Comparison of ENCODE assay signal across 15 mouse cellular contexts in the genomic region with DNA sequence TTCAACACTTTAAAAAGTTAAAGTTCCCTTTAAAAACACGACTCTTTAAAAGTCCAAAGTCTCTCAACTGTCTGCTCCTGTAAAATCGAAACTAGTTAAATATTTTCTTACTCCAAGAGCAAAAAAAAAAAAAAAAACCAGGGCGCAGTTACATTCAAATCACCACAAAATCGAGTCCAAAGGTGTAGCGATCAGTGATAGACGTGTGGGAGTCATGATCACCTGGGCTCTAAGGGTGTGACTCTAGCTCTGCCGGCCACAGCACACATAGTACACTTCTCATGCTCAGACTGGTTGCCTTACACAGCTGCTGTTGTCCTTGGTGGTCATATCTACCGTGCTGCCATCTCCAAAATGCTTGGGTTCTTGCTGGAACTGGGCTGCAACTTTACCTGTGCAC. TPM values are rescaled to one million over a fixed set of nuclear protein-coding genes. Genes with fewer than 3 reads are reported as not detected.
DNase-seq lines count a peak whose midpoint lies in the region; ATAC-seq lines count a peak whose summit lies in the region.
"Had no signal": no experiment of that assay in that cellular context is flagged by ENCODE, and none has a peak within 500 bp of the region (broad histone marks: within the 10 kb centered on the region; RNA-seq: fewer than 3 reads in every experiment).

No protein-coding gene starts in this region.

- 0 out of 2 replicates have a peak overlapping the region, but pooled peaks have one; percentile 8 for H3K4me2 ChIP-seq in kidney, embryonic 15.5 days
- no peak overlapping the region for H3K4me2 ChIP-seq in liver, embryonic 16.5 days (ENCODE audit: low read depth, low read length)
- H3K4me2 ChIP-seq: embryonic facial prominence, embryonic 15.5 days; lung, embryonic 14.5 days; neural tube, embryonic 13.5 days had no signal

- peak overlapping the region; percentile 50 for H3K4me3 ChIP-seq in megakaryocyte, embryonic 14.5 days (replicated peaks)
- no peak overlapping the region for H3K4me3 ChIP-seq in kidney, embryonic 15.5 days (replicated peaks)
- H3K4me3 ChIP-seq in liver, embryonic 16.5 days (ENCODE audit: low read depth, low read length), result no peak overlapping the region
- H3K4me3 ChIP-seq: embryonic facial prominence, embryonic 15.5 days; neural tube, embryonic 13.5 days had no signal

- H3K27me3 ChIP-seq in megakaryocyte, embryonic 14.5 days (replicated peaks), result peaks cover 34% of the 10 kb centered on the region
- H3K27me3 ChIP-seq in kidney, embryonic 15.5 days, result peaks cover 15% of the 10 kb centered on the region
- H3K27me3 ChIP-seq in liver, embryonic 16.5 days (ENCODE audit: control insufficient read depth, insufficient read depth, low read depth, low read length), result no peaks in the 10 kb centered on the region

- no peaks in the 10 kb centered on the region for H3K4me1 ChIP-seq in megakaryocyte, embryonic 14.5 days
- H3K4me1 ChIP-seq in kidney, embryonic 15.5 days, result no peaks in the 10 kb centered on the region
- no peaks in the 10 kb centered on the region for H3K4me1 ChIP-seq in liver, embryonic 16.5 days (ENCODE audit: control insufficient read depth, low read depth, low read length)
- H3K4me1 ChIP-seq: embryonic facial prominence, embryonic 15.5 days; neural tube, embryonic 13.5 days had no signal

- no peaks in the 10 kb centered on the region for H3K9me3 ChIP-seq in megakaryocyte, embryonic 14.5 days
- no peaks in the 10 kb centered on the region for H3K9me3 ChIP-seq in kidney, embryonic 15.5 days (replicated peaks)
- no peaks in the 10 kb centered on the region for H3K9me3 ChIP-seq in liver, embryonic 16.5 days (replicated peaks; ENCODE audit: control insufficient read depth, low read length)
- H3K9me3 ChIP-seq: embryonic facial prominence, embryonic 15.5 days; neural tube, embryonic 13.5 days had no signal

- no peak overlapping the region for H3K9ac ChIP-seq in kidney, embryonic 15.5 days
- no peak overlapping the region for H3K9ac ChIP-seq in liver, embryonic 16.5 days (ENCODE audit: low read depth, low read length)
- H3K9ac ChIP-seq: embryonic facial prominence, embryonic 15.5 days; lung, embryonic 14.5 days; neural tube, embryonic 13.5 days had no signal

- ATAC-seq in megakaryocyte, adult 5-6 weeks (ENCODE audit: poor library complexity, severe bottlenecking), result no peak
- no peak for ATAC-seq in kidney, embryonic 15.5 days (replicated peaks; ENCODE audit: low FRiP score)
- peak; percentile 97 for ATAC-seq in liver, embryonic 16.5 days (ENCODE audit: low read depth)

- 69% methylated on average over 8 of the region's 8 CpGs for WGBS in kidney, embryonic 15.5 days
- WGBS in liver, embryonic 16.5 days (ENCODE audit: insufficient replicate concordance), result 38% methylated on average over 8 of the region's 8 CpGs

- no peaks in the 10 kb centered on the region for H3K36me3 ChIP-seq in megakaryocyte, embryonic 14.5 days (replicated peaks; ENCODE audit: low read length)
- H3K36me3 ChIP-seq in kidney, embryonic 15.5 days, result no peaks in the 10 kb centered on the region
- no peaks in the 10 kb centered on the region for H3K36me3 ChIP-seq in liver, embryonic 16.5 days (ENCODE audit: control insufficient read depth, insufficient read depth)
- H3K36me3 ChIP-seq: embryonic facial prominence, embryonic 15.5 days; neural tube, embryonic 13.5 days had no signal

- DNase-seq in frontal cortex, postnatal 36 days (ENCODE audit: low spot score in 2 of 2), result no peak
- DNase-seq in heart, adult 18-20 months, result no peak
- DNase-seq in embryo, embryonic 10.5 days (ENCODE audit: low spot score), result no peak
- DNase-seq: adrenal gland, adult 8-10 months; cerebellum, adult 11-12 months; left cerebral cortex, postnatal 4 days; lung, embryonic 14.5 days; thymus, postnatal 25 days had no signal

- peak overlapping the region; percentile 14; the same call in 1 of the 2 replicates for H3K27ac ChIP-seq in kidney, embryonic 15.5 days
- peak overlapping the region; percentile 76 for H3K27ac ChIP-seq in liver, embryonic 16.5 days (ENCODE audit: low read length)
- H3K27ac ChIP-seq: embryonic facial prominence, embryonic 15.5 days; neural tube, embryonic 13.5 days had no signal

RNA-seq across cellular contexts. Expression of a gene that starts 6.6 kb away (rescaled TPM):
- 1.4 and 1.5 TPM in 2 replicates for polyA plus RNA-seq in megakaryocyte, embryonic 14.5 days (2012; ENCODE audit: insufficient read depth, low replicate concordance)
- total RNA-seq in megakaryocyte, adult 5-6 weeks (2015), result 10.8 and 11.8 TPM in 2 replicates
- total RNA-seq in megakaryocyte, adult 5-6 weeks (2017), result 13.0 and 16.6 TPM in 2 replicates
- 28.1 and 28.7 TPM in 2 replicates for polyA plus RNA-seq in kidney, embryonic 15.5 days (2015; fragmentation: Nextera tagmentation; extraction: Ambion mirVana)
- polyA plus RNA-seq in liver, embryonic 16.5 days (2015; fragmentation: Nextera tagmentation; extraction: Ambion mirVana), result 7.8 and 8.0 TPM in 2 replicates
- 10 to 100 TPM; 11.9 to 12.8 TPM for total RNA-seq in heart, adult 18-20 months (2021)

RNA-seq across cellular contexts. Expression of a gene that starts 12.7 kb away (rescaled TPM):
- polyA plus RNA-seq in megakaryocyte, embryonic 14.5 days (2012; ENCODE audit: insufficient read depth, low replicate concordance), result 0.22 TPM in 1 of 2 replicates, not detected in the other
- not detected in 2 replicates for total RNA-seq in megakaryocyte, adult 5-6 weeks (2015)
- total RNA-seq in megakaryocyte, adult 5-6 weeks (2017), result 0.11 TPM in 1 of 2 replicates, not detected in the other
- 30.9 and 32.0 TPM in 2 replicates for polyA plus RNA-seq in kidney, embryonic 15.5 days (2015; fragmentation: Nextera tagmentation; extraction: Ambion mirVana)
- polyA plus RNA-seq in liver, embryonic 16.5 days (2015; fragmentation: Nextera tagmentation; extraction: Ambion mirVana), result 0.99 and 1.2 TPM in 2 replicates
- 1 to 10 TPM; 4.6 to 5.6 TPM for total RNA-seq in heart, adult 18-20 months (2021)
- total RNA-seq: MEL had no signal

Comparison
In these comparisons a context has a peak if more than half of its experiments do, and no peak if none do; other contexts are left out.
1. RNA of a gene that starts 12.7 kb away (polyA plus RNA-seq): 30.9 to 32.0 TPM in kidney, embryonic 15.5 days; 0.99 to 1.2 TPM in liver, embryonic 16.5 days and 0.22 TPM in megakaryocyte, embryonic 14.5 days; every median in the first group is over 10 times any median in the second.